ENCODE assay signal across 9 mouse cellular contexts in genomic region chr10:96230391-96230790, GRCm38 (mm10).
DNase-seq lines count a peak whose midpoint lies in the region; ATAC-seq and TF ChIP-seq lines count a peak whose summit lies in the region.
"Had no signal": no experiment of that assay in that cellular context is flagged by ENCODE, and none has a peak within 500 bp of the region (broad histone marks: within the 10 kb centered on the region; RNA-seq: fewer than 3 reads in every experiment).

No protein-coding gene starts in this region.

- H3K4me2 ChIP-seq in liver, embryonic 11.5 days: no peak overlapping the region
- H3K4me2 ChIP-seq in heart, embryonic 12.5 days: no peak overlapping the region
- H3K4me2 ChIP-seq: neural tube, embryonic 13.5 days had no signal

- DNase-seq in heart, adult 11 months: peak; percentile 88
- no peak for DNase-seq in heart, postnatal 10 days
- no peak for DNase-seq in liver, embryonic 11.5 days (ENCODE audit: low spot score)
- no peak for DNase-seq in thymus, postnatal 0 days (ENCODE audit: low spot score)
- DNase-seq in cerebellum, adult 11-12 months: no peak

- peak; percentile 59 for ATAC-seq in common myeloid progenitor, adult 5-6 weeks (replicated peaks; ENCODE audit: low read depth, poor library complexity, severe bottlenecking)
- ATAC-seq in liver, embryonic 11.5 days (replicated peaks; ENCODE audit: low FRiP score): peak; percentile 42; the same call in 1 of the 2 replicates
- ATAC-seq in heart, embryonic 12.5 days (ENCODE audit: insufficient number of reproducible peaks, low FRiP score): no peak

- no peaks in the 10 kb centered on the region for H3K4me1 ChIP-seq in liver, embryonic 11.5 days (replicated peaks; ENCODE audit: control insufficient read depth, insufficient read depth, low read length)
- H3K4me1 ChIP-seq in small intestine, adult 2 months (ENCODE audit: control insufficient read depth, insufficient read depth, insufficient read length, low read length): peaks cover 13% of the 10 kb centered on the region
- peaks cover 12% of the 10 kb centered on the region; the same call in 1 of the 2 replicates for H3K4me1 ChIP-seq in heart, embryonic 12.5 days (replicated peaks)

- H3K4me3 ChIP-seq in liver, embryonic 11.5 days (ENCODE audit: low read depth, low read length): no peak overlapping the region
- H3K4me3 ChIP-seq in small intestine, adult 2 months (ENCODE audit: low read depth, low read length): no peak overlapping the region
- no peak overlapping the region for H3K4me3 ChIP-seq in heart, embryonic 12.5 days
- H3K4me3 ChIP-seq: neural tube, embryonic 13.5 days had no signal

- intact Hi-C loops in heart, postnatal 10 days (cut with DNase I): no loop called here

- TF ChIP-seq POLR2A in small intestine, adult 2 months (IDR thresholded peaks at IDR 0.05; ENCODE audit: low read depth, low read length): no peak

- WGBS in liver, embryonic 11.5 days: 75% methylated on average over 8 of the region's 8 CpGs
- WGBS in small intestine, adult 2 months: 34% methylated on average over 8 of the region's 8 CpGs
- 75% methylated on average over 8 of the region's 8 CpGs for WGBS in heart, embryonic 12.5 days

- no peak overlapping the region for H3K9ac ChIP-seq in liver, embryonic 11.5 days (ENCODE audit: low read depth, low read length)
- H3K9ac ChIP-seq in heart, embryonic 12.5 days: no peak overlapping the region
- H3K9ac ChIP-seq: neural tube, embryonic 13.5 days had no signal

- H3K9me3 ChIP-seq in liver, embryonic 11.5 days (ENCODE audit: control insufficient read depth, low read length): no peaks in the 10 kb centered on the region
- H3K9me3 ChIP-seq in heart, embryonic 12.5 days (replicated peaks): no peaks in the 10 kb centered on the region
- H3K9me3 ChIP-seq: neural tube, embryonic 13.5 days had no signal

- peak; percentile 55; the same call in 1 of the 2 replicates for TF ChIP-seq CTCF in small intestine, adult 2 months (IDR thresholded peaks at IDR 0.05; ENCODE audit: extremely low read depth, insufficient read length, insufficient replicate concordance, low read depth, low read length)

- H3K27me3 ChIP-seq in liver, embryonic 11.5 days (replicated peaks; ENCODE audit: control insufficient read depth, insufficient read depth, low read length): no peaks in the 10 kb centered on the region
- no peaks in the 10 kb centered on the region for H3K27me3 ChIP-seq in small intestine, adult 2 months (ENCODE audit: control insufficient read depth, insufficient read depth, low read length)
- H3K27me3 ChIP-seq in heart, embryonic 12.5 days (replicated peaks): no peaks in the 10 kb centered on the region
- H3K27me3 ChIP-seq: neural tube, embryonic 13.5 days had no signal

- no peaks in the 10 kb centered on the region for H3K36me3 ChIP-seq in liver, embryonic 11.5 days (ENCODE audit: control insufficient read depth, insufficient read depth, low read length)
- no peaks in the 10 kb centered on the region for H3K36me3 ChIP-seq in small intestine, adult 2 months (ENCODE audit: control insufficient read depth, insufficient read depth, low read length)
- H3K36me3 ChIP-seq in heart, embryonic 12.5 days: no peaks in the 10 kb centered on the region
- H3K36me3 ChIP-seq: neural tube, embryonic 13.5 days had no signal

- H3K27ac ChIP-seq in liver, embryonic 11.5 days (ENCODE audit: low read depth, low read length): no peak overlapping the region
- H3K27ac ChIP-seq in small intestine, adult 2 months (ENCODE audit: insufficient read depth, low read depth, low read length): no peak overlapping the region
- H3K27ac ChIP-seq in heart, embryonic 12.5 days (ENCODE audit: poor library complexity, severe bottlenecking): no peak overlapping the region
- H3K27ac ChIP-seq: neural tube, embryonic 13.5 days had no signal
